Mouse (Mus musculus): ENCODE measurements at regions not wholly inside any gene's neighbourhood (a gene's known extent, or its start where the extent isn't known, plus 50 kb on each side); places are given as distances from the start of the nearest gene placed in this dataset.
A peak's percentile ranks its signal among the peaks of the same experiment; 100 is the strongest.

GRCm38 (mm10) chr4:87384469-87385044, 154.3 kb upstream of the Slc24a2 start:
- peaks cover 16% of the 10 kb centered on the region for H3K4me1 ChIP-seq
- no peaks in the 10 kb centered on the region for H3K9me3 ChIP-seq (replicated peaks)
- no peak overlapping the region for H3K4me3 ChIP-seq
- H3K27ac ChIP-seq = no peak overlapping the region
- H3K4me2 ChIP-seq (replicated peaks) = no peak overlapping the region
- ATAC-seq (ENCODE audit: low FRiP score) = no peak
- H3K9ac ChIP-seq = no peak overlapping the region
- no peaks in the 10 kb centered on the region for H3K36me3 ChIP-seq
- 35% methylated on average over 6 of the region's 6 CpGs for WGBS
- no peaks in the 10 kb centered on the region for H3K27me3 ChIP-seq

GRCm38 (mm10) chr4:87380716-87381115, 150.4 kb upstream of the Slc24a2 start:
- H3K4me1 ChIP-seq = peaks cover 25% of the 10 kb centered on the region
- no peak overlapping the region for H3K4me3 ChIP-seq
- no peaks in the 10 kb centered on the region for H3K36me3 ChIP-seq
- 65% methylated on average over 5 of the region's 5 CpGs for WGBS
- H3K4me2 ChIP-seq (replicated peaks) = no peak overlapping the region
- H3K9ac ChIP-seq = no peak overlapping the region
- no peak for ATAC-seq (ENCODE audit: low FRiP score)
- H3K27me3 ChIP-seq = 0 out of 2 replicates have a peak, but pooled peaks cover 4% of the 10 kb centered on the region
- no peaks in the 10 kb centered on the region for H3K9me3 ChIP-seq (replicated peaks)
- no peak overlapping the region for H3K27ac ChIP-seq

GRCm38 (mm10) chr4:87379516-87380173, 149.4 kb upstream of the Slc24a2 start:
- Histone ChIP-seq H3K27ac (no peak overlapping the region), H3K9me3 (replicated peaks) (no peaks in the 10 kb centered on the region), H3K4me2 (replicated peaks) (no peak overlapping the region), H3K4me3 (no peak overlapping the region), H3K9ac (no peak overlapping the region), H3K4me1 (peaks cover 16% of the 10 kb centered on the region), H3K27me3 (0 out of 2 replicates have a peak, but pooled peaks cover 4% of the 10 kb centered on the region), H3K36me3 (no peaks in the 10 kb centered on the region)
- 60% methylated on average over 4 of the region's 4 CpGs for WGBS
- no peak for ATAC-seq (ENCODE audit: low FRiP score)

- H3K4me2 ChIP-seq (replicated peaks) = no peak overlapping the region
- no peak overlapping the region for H3K9ac ChIP-seq
- H3K9me3 ChIP-seq (replicated peaks) = no peaks in the 10 kb centered on the region
- no peaks in the 10 kb centered on the region for H3K36me3 ChIP-seq
- no peak for ATAC-seq (ENCODE audit: low FRiP score)
- peaks cover 18% of the 10 kb centered on the region for H3K4me1 ChIP-seq
- H3K27me3 ChIP-seq = no peaks in the 10 kb centered on the region
- H3K27ac ChIP-seq = no peak overlapping the region
- H3K4me3 ChIP-seq = no peak overlapping the region
- 36% methylated on average over 7 of the region's 7 CpGs for WGBS
Observed at GRCm38 (mm10) chr4:87371960-87372359, 141.7 kb upstream of the Slc24a2 start.

- Histone ChIP-seq H3K4me2 (replicated peaks) (peak overlapping the region; percentile 61), H3K36me3 (no peaks in the 10 kb centered on the region), H3K4me1 (peaks cover 18% of the 10 kb centered on the region), H3K9me3 (replicated peaks) (no peaks in the 10 kb centered on the region), H3K27me3 (no peaks in the 10 kb centered on the region; the same call in 1 of the 2 replicates), H3K27ac (peak overlapping the region; percentile 92; the same call in 1 of the 2 replicates), H3K4me3 (peak overlapping the region; percentile 10; the same call in 1 of the 2 replicates), H3K9ac (peak overlapping the region; percentile 4; the same call in 1 of the 2 replicates)
- peak; percentile 75 for ATAC-seq (ENCODE audit: low FRiP score)
- WGBS = 9% methylated on average over 14 of the region's 14 CpGs
Observed at GRCm38 (mm10) chr4:87369626-87370234, 139.5 kb upstream of the Slc24a2 start.

- Histone ChIP-seq H3K27ac (peak overlapping the region; percentile 92), H3K9me3 (replicated peaks) (no peaks in the 10 kb centered on the region), H3K27me3 (no peaks in the 10 kb centered on the region; the same call in 1 of the 2 replicates), H3K4me3 (peak overlapping the region; percentile 36), H3K36me3 (no peaks in the 10 kb centered on the region), H3K4me1 (peaks cover 18% of the 10 kb centered on the region), H3K4me2 (replicated peaks) (peak overlapping the region; percentile 61), H3K9ac (peak overlapping the region; percentile 71)
- ATAC-seq (ENCODE audit: low FRiP score) = peak; percentile 89
- whole genome bisulfite sequencing = 5% methylated on average over 20 of the region's 20 CpGs
Observed at GRCm38 (mm10) chr4:87368413-87369160, 138.3 kb upstream of the Slc24a2 start.

GRCm38 (mm10) chr4:87367732-87368412, 137.6 kb upstream of the Slc24a2 start:
- Histone ChIP-seq H3K36me3 (no peaks in the 10 kb centered on the region), H3K27ac (peak overlapping the region; percentile 92), H3K9ac (peak overlapping the region; percentile 71), H3K9me3 (replicated peaks) (no peaks in the 10 kb centered on the region), H3K4me2 (replicated peaks) (peak overlapping the region; percentile 61), H3K27me3 (no peaks in the 10 kb centered on the region; the same call in 1 of the 2 replicates), H3K4me3 (peak overlapping the region; percentile 36), H3K4me1 (peaks cover 18% of the 10 kb centered on the region)
- peak; percentile 89 for ATAC-seq (ENCODE audit: low FRiP score)
- 9% methylated on average over 19 of the region's 19 CpGs for WGBS

GRCm38 (mm10) chr4:87362201-87362600, 131.9 kb upstream of the Slc24a2 start:
- ATAC-seq (ENCODE audit: low FRiP score) = peak; percentile 66; the same call in 1 of the 2 replicates
- H3K27me3 ChIP-seq = no peaks in the 10 kb centered on the region; the same call in 1 of the 2 replicates
- peaks cover 3% of the 10 kb centered on the region; the same call in 1 of the 2 replicates for H3K4me1 ChIP-seq
- H3K36me3 ChIP-seq = no peaks in the 10 kb centered on the region
- no peak overlapping the region for H3K27ac ChIP-seq
- H3K9ac ChIP-seq = no peak overlapping the region
- H3K4me2 ChIP-seq (replicated peaks) = no peak overlapping the region
- 11% methylated on average over 6 of the region's 6 CpGs for WGBS
- H3K9me3 ChIP-seq (replicated peaks) = no peaks in the 10 kb centered on the region
- H3K4me3 ChIP-seq = no peak overlapping the region

GRCm38 (mm10) chr4:87359483-87359882, 129.2 kb upstream of the Slc24a2 start:
- H3K4me3 ChIP-seq = no peak overlapping the region
- no peak overlapping the region for H3K27ac ChIP-seq
- no peak overlapping the region for H3K4me2 ChIP-seq (replicated peaks)
- 51% methylated on average over 9 of the region's 9 CpGs for WGBS
- peaks cover 3% of the 10 kb centered on the region; the same call in 1 of the 2 replicates for H3K4me1 ChIP-seq
- H3K36me3 ChIP-seq = no peaks in the 10 kb centered on the region
- H3K9me3 ChIP-seq (replicated peaks) = no peaks in the 10 kb centered on the region
- no peak overlapping the region for H3K9ac ChIP-seq
- no peak for ATAC-seq (ENCODE audit: low FRiP score)
- H3K27me3 ChIP-seq = no peaks in the 10 kb centered on the region

GRCm38 (mm10) chr4:87359004-87359403, 128.7 kb upstream of the Slc24a2 start:
- WGBS = 89% methylated on average over 3 of the region's 3 CpGs
- H3K9ac ChIP-seq = no peak overlapping the region
- no peak for ATAC-seq (ENCODE audit: low FRiP score)
- H3K27ac ChIP-seq = no peak overlapping the region
- H3K36me3 ChIP-seq = no peaks in the 10 kb centered on the region
- H3K4me2 ChIP-seq (replicated peaks) = no peak overlapping the region
- no peak overlapping the region for H3K4me3 ChIP-seq
- no peaks in the 10 kb centered on the region for H3K9me3 ChIP-seq (replicated peaks)
- no peaks in the 10 kb centered on the region for H3K27me3 ChIP-seq
- peaks cover 3% of the 10 kb centered on the region; the same call in 1 of the 2 replicates for H3K4me1 ChIP-seq

- Histone ChIP-seq H3K9me3 (replicated peaks) (no peaks in the 10 kb centered on the region), H3K4me3 (no peak overlapping the region), H3K27ac (no peak overlapping the region), H3K9ac (no peak overlapping the region), H3K36me3 (no peaks in the 10 kb centered on the region), H3K27me3 (no peaks in the 10 kb centered on the region), H3K4me1 (peaks cover 8% of the 10 kb centered on the region), H3K4me2 (replicated peaks) (no peak overlapping the region)
- ATAC-seq (ENCODE audit: low FRiP score) = no peak
- WGBS = 80% methylated on average over 2 of the region's 2 CpGs
Observed at GRCm38 (mm10) chr4:87332968-87333367, 102.7 kb upstream of the Slc24a2 start.
